Mouse (Mus musculus): ENCODE results near the gene Zfp277. TPM values are rescaled to one million over a fixed set of nuclear protein-coding genes. Genes with fewer than 3 reads are reported as not detected.

The Zfp277 gene
- 28.9 and 29.5 TPM in 2 replicates for polyA plus RNA-seq (2015; fragmentation: Nextera tagmentation; extraction: Ambion mirVana)

GRCm38 (mm10) chr12:40445648-40446449, at the start of gene Zfp277, which contains the start of gene Dock4:
Gene Zfp277 (minus strand): TSS chr12:40445902.
Gene Dock4 (plus strand): TSS chr12:40445952.
- Histone ChIP-seq H3K9ac (peak within 1 kb of the TSS; percentile 87), H3K4me1 (peaks cover 17% of the 10 kb centered on the region), H3K27ac (peak within 1 kb of the TSS; percentile 90), H3K4me3 (peak within 1 kb of the TSS; percentile 85), H3K36me3 (ENCODE audit: poor library complexity, severe bottlenecking) (no peaks in the 10 kb centered on the region), H3K4me2 (peak within 1 kb of the TSS; percentile 70), H3K27me3 (peaks cover 15% of the 10 kb centered on the region; the same call in 1 of the 2 replicates), H3K9me3 (replicated peaks) (no peaks in the 10 kb centered on the region)
- under 1% methylated on average over 80 of the region's 80 CpGs for WGBS
- peak; percentile 99 for ATAC-seq

- no peaks in the 10 kb centered on the region for H3K9me3 ChIP-seq (replicated peaks)
Observed at GRCm38 (mm10) chr12:40486047-40486837, 40.5 kb upstream of the Zfp277 start.

GRCm38 (mm10) chr12:40485210-40485609, 39.5 kb upstream of the Zfp277 start:
- Histone ChIP-seq H3K27ac (no peak overlapping the region), H3K9ac (no peak overlapping the region), H3K4me3 (no peak overlapping the region), H3K4me2 (no peak overlapping the region), H3K9me3 (replicated peaks) (no peaks in the 10 kb centered on the region), H3K27me3 (no peaks in the 10 kb centered on the region), H3K4me1 (peaks cover 14% of the 10 kb centered on the region), H3K36me3 (ENCODE audit: poor library complexity, severe bottlenecking) (no peaks in the 10 kb centered on the region)
- 84% methylated on average over 1 of the region's 1 CpGs for WGBS
- ATAC-seq: no peak

More at GRCm38 (mm10) chr12:40486047-40486837, 40.5 kb upstream of the Zfp277 start:
- ATAC-seq: no peak
- Histone ChIP-seq H3K36me3 (ENCODE audit: poor library complexity, severe bottlenecking) (no peaks in the 10 kb centered on the region), H3K27ac (no peak overlapping the region), H3K4me1 (peaks cover 14% of the 10 kb centered on the region), H3K4me2 (no peak overlapping the region), H3K27me3 (no peaks in the 10 kb centered on the region), H3K9ac (no peak overlapping the region), H3K4me3 (no peak overlapping the region)
- 50% methylated on average over 12 of the region's 12 CpGs for WGBS

- ATAC-seq: peak; percentile 77
- peaks cover 14% of the 10 kb centered on the region for H3K4me1 ChIP-seq
- no peak overlapping the region for H3K4me2 ChIP-seq
- no peak overlapping the region for H3K27ac ChIP-seq
- no peaks in the 10 kb centered on the region for H3K9me3 ChIP-seq (replicated peaks)
- no peaks in the 10 kb centered on the region for H3K27me3 ChIP-seq
- H3K9ac ChIP-seq: no peak overlapping the region
- no peaks in the 10 kb centered on the region for H3K36me3 ChIP-seq (ENCODE audit: poor library complexity, severe bottlenecking)
- 11% methylated on average over 3 of the region's 3 CpGs for WGBS
- no peak overlapping the region for H3K4me3 ChIP-seq
Observed at GRCm38 (mm10) chr12:40484224-40484623, 38.5 kb upstream of the Zfp277 start.

GRCm38 (mm10) chr12:40477621-40478452, 32.1 kb upstream of the Zfp277 start:
- no peak overlapping the region for H3K4me3 ChIP-seq
- ATAC-seq: peak; percentile 59
- 35% methylated on average over 8 of the region's 8 CpGs for WGBS
- H3K27ac ChIP-seq: no peak overlapping the region
- no peaks in the 10 kb centered on the region for H3K9me3 ChIP-seq (replicated peaks)
- H3K36me3 ChIP-seq (ENCODE audit: poor library complexity, severe bottlenecking): no peaks in the 10 kb centered on the region
- H3K4me1 ChIP-seq: peaks cover 28% of the 10 kb centered on the region
- H3K27me3 ChIP-seq: no peaks in the 10 kb centered on the region
- no peak overlapping the region for H3K9ac ChIP-seq
- H3K4me2 ChIP-seq: no peak overlapping the region

GRCm38 (mm10) chr12:40473709-40474108, 28.0 kb upstream of the Zfp277 start:
- Histone ChIP-seq H3K9me3 (replicated peaks) (no peaks in the 10 kb centered on the region), H3K27ac (no peak overlapping the region), H3K9ac (no peak overlapping the region), H3K36me3 (ENCODE audit: poor library complexity, severe bottlenecking) (no peaks in the 10 kb centered on the region), H3K4me2 (no peak overlapping the region), H3K27me3 (no peaks in the 10 kb centered on the region), H3K4me3 (no peak overlapping the region), H3K4me1 (peaks cover 43% of the 10 kb centered on the region)
- 64% methylated on average over 2 of the region's 2 CpGs for WGBS
- no peak for ATAC-seq

GRCm38 (mm10) chr12:40471649-40472399, 26.1 kb upstream of the Zfp277 start:
- ATAC-seq: no peak

GRCm38 (mm10) chr12:40469009-40469408, 23.3 kb upstream of the Zfp277 start:
- 74% methylated on average over 5 of the region's 5 CpGs for WGBS
- H3K9me3 ChIP-seq (replicated peaks): no peaks in the 10 kb centered on the region
- H3K9ac ChIP-seq: no peak overlapping the region
- peaks cover 43% of the 10 kb centered on the region; the same call in 1 of the 2 replicates for H3K4me1 ChIP-seq
- H3K36me3 ChIP-seq (ENCODE audit: poor library complexity, severe bottlenecking): no peaks in the 10 kb centered on the region
- H3K27ac ChIP-seq: no peak overlapping the region
- no peak for ATAC-seq
- no peak overlapping the region for H3K4me2 ChIP-seq
- H3K4me3 ChIP-seq: no peak overlapping the region
- H3K27me3 ChIP-seq: no peaks in the 10 kb centered on the region

More at GRCm38 (mm10) chr12:40471649-40472399, 26.1 kb upstream of the Zfp277 start:
- no peak overlapping the region for H3K4me3 ChIP-seq
- no peak overlapping the region for H3K9ac ChIP-seq
- no peaks in the 10 kb centered on the region for H3K36me3 ChIP-seq (ENCODE audit: poor library complexity, severe bottlenecking)
- WGBS: 74% methylated on average over 11 of the region's 11 CpGs
- H3K27ac ChIP-seq: no peak overlapping the region
- no peaks in the 10 kb centered on the region for H3K27me3 ChIP-seq
- peaks cover 33% of the 10 kb centered on the region; the same call in 1 of the 2 replicates for H3K4me1 ChIP-seq
- no peak overlapping the region for H3K4me2 ChIP-seq
- H3K9me3 ChIP-seq (replicated peaks): no peaks in the 10 kb centered on the region

- Histone ChIP-seq H3K9ac (no peak overlapping the region), H3K4me1 (peaks cover 40% of the 10 kb centered on the region; the same call in 1 of the 2 replicates), H3K36me3 (ENCODE audit: poor library complexity, severe bottlenecking) (no peaks in the 10 kb centered on the region), H3K9me3 (replicated peaks) (no peaks in the 10 kb centered on the region), H3K4me3 (no peak overlapping the region), H3K27ac (no peak overlapping the region), H3K27me3 (no peaks in the 10 kb centered on the region), H3K4me2 (no peak overlapping the region)
- 82% methylated on average over 4 of the region's 4 CpGs for WGBS
- ATAC-seq: no peak
Observed at GRCm38 (mm10) chr12:40468235-40468634, 22.5 kb upstream of the Zfp277 start.

- Histone ChIP-seq H3K4me2 (no peak overlapping the region), H3K36me3 (ENCODE audit: poor library complexity, severe bottlenecking) (no peaks in the 10 kb centered on the region), H3K27ac (no peak overlapping the region), H3K27me3 (no peaks in the 10 kb centered on the region), H3K4me3 (no peak overlapping the region), H3K4me1 (peaks cover 26% of the 10 kb centered on the region; the same call in 1 of the 2 replicates), H3K9ac (no peak overlapping the region), H3K9me3 (replicated peaks) (no peaks in the 10 kb centered on the region)
- peak; percentile 35; the same call in 1 of the 2 replicates for ATAC-seq
- 54% methylated on average over 6 of the region's 6 CpGs for WGBS
Observed at GRCm38 (mm10) chr12:40464282-40464681, 18.6 kb upstream of the Zfp277 start.

- no peak overlapping the region for H3K4me3 ChIP-seq
- H3K36me3 ChIP-seq (ENCODE audit: poor library complexity, severe bottlenecking): no peaks in the 10 kb centered on the region
- peaks cover 26% of the 10 kb centered on the region; the same call in 1 of the 2 replicates for H3K4me1 ChIP-seq
- H3K27ac ChIP-seq: no peak overlapping the region
- H3K4me2 ChIP-seq: no peak overlapping the region
- ATAC-seq: no peak
- H3K9ac ChIP-seq: no peak overlapping the region
- WGBS: 46% methylated on average over 2 of the region's 2 CpGs
- no peaks in the 10 kb centered on the region for H3K27me3 ChIP-seq
- no peaks in the 10 kb centered on the region for H3K9me3 ChIP-seq (replicated peaks)
Observed at GRCm38 (mm10) chr12:40463828-40464227, 18.1 kb upstream of the Zfp277 start.
